Mouse (Mus musculus) bone marrow macrophage, adult 2 months (primary cell): ENCODE results near the gene Bysl. TPM values are rescaled to one million over a fixed set of nuclear protein-coding genes. Genes with fewer than 3 reads are reported as not detected.
A peak's percentile ranks its signal among the peaks of the same experiment; 100 is the strongest.
"Not testable (repeated sequence)": the region's sequence is repeated elsewhere in the genome, so short reads cannot be mapped to it uniquely, and the experiment has no call there.

Experiments
- H3K27ac ChIP-seq: 2 replicates; pipeline ENCODE4 v1.5.1; 2012; ENCODE audit warnings: low read depth, low read length; ENCODE audit not compliant: insufficient read depth
- H3K4me1 ChIP-seq: 2 replicates; pipeline ENCODE4 v1.6.1; 2012; ENCODE audit warnings: low read length; ENCODE audit not compliant: control insufficient read depth, insufficient read depth
- H3K4me3 ChIP-seq: 2 replicates; pipeline ENCODE4 v1.5.1; 2012; ENCODE audit warnings: mild to moderate bottlenecking, low read length, moderate library complexity; ENCODE audit not compliant: insufficient read depth
- CTCF ChIP-seq: IDR thresholded peaks from 2 replicates; pipeline ENCODE4 v1.5.1; 2012; ENCODE audit warnings: low read depth, mild to moderate bottlenecking, low read length, moderate library complexity
- POLR2A ChIP-seq: IDR thresholded peaks from 2 replicates; pipeline ENCODE4 v1.6.1; 2012; ENCODE audit warnings: mild to moderate bottlenecking, low read depth, low read length, borderline replicate concordance
- polyA plus RNA-seq: library from polyadenylated mRNA; stranded (reverse); fragments of >200 nt; gene quantifications from 2 replicates; pipeline ENCODE4 v1.2.4, GENCODE M21; 2012; ENCODE audit not compliant: missing spikeins, insufficient read depth, insufficient read length

Gene Bysl
- polyA plus RNA-seq, 1 experiment: 5.0 TPM

- TF ChIP-seq POLR2A (no peak), CTCF (no peak)
- Histone ChIP-seq H3K4me1 (peaks cover 5% of the 10 kb centered on the region; the same call in 1 of the 2 replicates), H3K4me3 (no peak overlapping the region), H3K27ac (no peak overlapping the region)
Measured at GRCm38 (mm10) chr17:47633999-47634770, 22.9 kb upstream of the Bysl start.

GRCm38 (mm10) chr17:47632181-47632840 is 21.0 kb upstream of the Bysl start:
- Histone ChIP-seq H3K4me3 (no peak overlapping the region), H3K4me1 (peaks cover 8% of the 10 kb centered on the region; the same call in 1 of the 2 replicates), H3K27ac (no peak overlapping the region)
- TF ChIP-seq CTCF (no peak), POLR2A (no peak)

GRCm38 (mm10) chr17:47630678-47631065 is 19.4 kb upstream of the Bysl start, which contains the start of gene Usp49:
Gene Usp49 (plus strand): TSS chr17:47630690.
- Histone ChIP-seq H3K4me3 (peak within 1 kb of the TSS; percentile 93), H3K4me1 (peaks cover 8% of the 10 kb centered on the region; the same call in 1 of the 2 replicates), H3K27ac (peak within 1 kb of the TSS; percentile 33; the same call in 1 of the 2 replicates)

GRCm38 (mm10) chr17:47629717-47630677 is 18.7 kb upstream of the Bysl start:
- no peak; the same call in 1 of the 2 replicates for TF ChIP-seq CTCF
- no peak for TF ChIP-seq POLR2A
- Histone ChIP-seq H3K27ac (peak overlapping the region; percentile 33; the same call in 1 of the 2 replicates), H3K4me1 (peaks cover 8% of the 10 kb centered on the region; the same call in 1 of the 2 replicates), H3K4me3 (peak overlapping the region; percentile 93)

More at GRCm38 (mm10) chr17:47630678-47631065, 19.4 kb upstream of the Bysl start, which contains the start of gene Usp49:
- no peak for TF ChIP-seq POLR2A
- no peak for TF ChIP-seq CTCF

GRCm38 (mm10) chr17:47628851-47629676 is 17.8 kb upstream of the Bysl start:
- Histone ChIP-seq H3K27ac (peak overlapping the region; percentile 63), H3K4me1 (peaks cover 8% of the 10 kb centered on the region; the same call in 1 of the 2 replicates), H3K4me3 (peak overlapping the region; percentile 93)
- TF ChIP-seq POLR2A (no peak), CTCF (no peak; the same call in 1 of the 2 replicates)

GRCm38 (mm10) chr17:47627791-47628190 is 16.5 kb upstream of the Bysl start:
- Histone ChIP-seq H3K4me3 (no peak overlapping the region), H3K27ac (no peak overlapping the region), H3K4me1 (peaks cover 8% of the 10 kb centered on the region; the same call in 1 of the 2 replicates)
- TF ChIP-seq POLR2A: no peak
- no peak for TF ChIP-seq CTCF

GRCm38 (mm10) chr17:47626031-47626430 is 14.7 kb upstream of the Bysl start:
- no peak overlapping the region for H3K4me3 ChIP-seq
- no peak overlapping the region for H3K27ac ChIP-seq
- TF ChIP-seq POLR2A: no peak
- TF ChIP-seq CTCF: no peak
- H3K4me1 ChIP-seq: peaks cover 8% of the 10 kb centered on the region; the same call in 1 of the 2 replicates

GRCm38 (mm10) chr17:47625088-47625487 is 13.8 kb upstream of the Bysl start:
- Histone ChIP-seq H3K4me3 (no peak overlapping the region), H3K27ac (no peak overlapping the region), H3K4me1 (peaks cover 3% of the 10 kb centered on the region; the same call in 1 of the 2 replicates)
- TF ChIP-seq CTCF (no peak), POLR2A (no peak)

GRCm38 (mm10) chr17:47624572-47624971 is 13.3 kb upstream of the Bysl start:
- H3K27ac ChIP-seq, H3K4me1 ChIP-seq, H3K4me3 ChIP-seq: not testable (repeated sequence)
